Mouse (Mus musculus): ENCODE results near the gene Trpv4. TPM values are rescaled to one million over a fixed set of nuclear protein-coding genes. Genes with fewer than 3 reads are reported as not detected.

The Trpv4 gene
- total RNA-seq, 2 experiments from 2014 or later = 1.5 to 2.7 TPM

DNA sequence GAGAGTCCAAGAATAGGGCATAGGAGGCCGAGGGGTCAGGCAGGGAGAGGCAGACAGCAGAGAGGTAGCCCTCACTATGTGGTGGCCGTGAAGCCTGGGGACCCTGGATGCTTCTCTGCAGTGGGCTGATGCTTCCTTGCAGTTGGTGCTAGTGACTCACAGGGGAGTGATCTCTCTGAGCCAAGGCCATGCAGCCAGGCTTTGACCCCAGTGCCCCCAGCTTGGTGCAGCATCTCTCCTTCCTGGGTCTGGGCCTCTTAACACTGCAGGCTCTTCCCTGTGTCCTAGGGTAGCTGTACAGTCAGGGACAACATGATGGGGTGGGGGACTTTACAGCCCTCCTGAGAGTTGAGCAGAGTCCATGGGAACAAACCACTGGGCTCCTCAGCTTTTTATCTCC, 68.8 kb downstream of the Trpv4 start:
- peak in 1 of 2 experiments; percentile 62 for DNase-seq

- no peak for DNase-seq
Observed at GRCm38 (mm10) chr5:114589026-114589425, 69.2 kb downstream of the Trpv4 start.

DNA sequence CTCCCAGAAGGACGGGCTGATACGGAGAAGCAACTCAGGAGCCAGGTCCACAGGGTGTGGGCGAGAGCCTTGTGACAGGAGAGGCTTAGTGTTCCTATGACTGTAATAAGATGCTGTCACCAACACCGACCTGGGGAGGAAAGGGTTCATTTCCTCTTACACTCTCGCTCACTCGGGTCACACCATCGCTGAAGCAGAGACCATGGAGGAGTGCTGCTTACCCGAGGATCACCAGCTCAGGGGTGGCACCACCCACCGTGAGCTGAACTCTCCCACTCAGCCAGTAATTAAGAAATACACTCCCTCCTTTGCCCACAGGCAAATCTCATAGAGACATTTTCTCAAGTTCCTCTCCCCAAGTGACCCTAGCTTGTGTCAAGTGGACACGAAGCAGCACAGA, 69.8 kb downstream of the Trpv4 start:
- no peak for DNase-seq

GRCm38 (mm10) chr5:114587908-114588307, 70.3 kb downstream of the Trpv4 start:
- DNase-seq = peak; percentile 85 to 90

DNA sequence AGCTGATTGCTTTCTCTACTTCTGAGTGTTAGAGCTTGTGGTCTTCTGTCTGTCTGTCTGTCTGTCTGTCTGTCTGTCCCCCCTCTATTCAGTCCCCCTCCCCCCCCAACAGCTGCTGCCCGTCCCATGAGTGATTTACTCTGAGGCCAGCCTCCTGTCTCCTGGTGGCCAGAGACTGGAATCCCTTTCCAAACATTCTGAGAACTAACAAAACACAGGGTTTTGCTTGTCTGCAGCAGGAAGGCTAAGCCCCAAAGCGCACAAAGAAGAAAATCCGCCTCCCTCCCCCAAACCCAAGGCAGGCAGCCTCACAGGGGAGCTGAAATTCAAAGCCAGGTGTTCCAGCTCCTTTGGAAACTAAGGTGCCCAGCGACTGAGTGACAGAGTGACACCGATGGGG, 72.5 kb downstream of the Trpv4 start:
- no peak for DNase-seq

GRCm38 (mm10) chr5:114584293-114585104, 73.7 kb downstream of the Trpv4 start:
- DNase-seq = peak; percentile 35 to 57

- peak; percentile 62 to 66 for DNase-seq
Observed at GRCm38 (mm10) chr5:114583490-114584175, 74.6 kb downstream of the Trpv4 start.

DNA sequence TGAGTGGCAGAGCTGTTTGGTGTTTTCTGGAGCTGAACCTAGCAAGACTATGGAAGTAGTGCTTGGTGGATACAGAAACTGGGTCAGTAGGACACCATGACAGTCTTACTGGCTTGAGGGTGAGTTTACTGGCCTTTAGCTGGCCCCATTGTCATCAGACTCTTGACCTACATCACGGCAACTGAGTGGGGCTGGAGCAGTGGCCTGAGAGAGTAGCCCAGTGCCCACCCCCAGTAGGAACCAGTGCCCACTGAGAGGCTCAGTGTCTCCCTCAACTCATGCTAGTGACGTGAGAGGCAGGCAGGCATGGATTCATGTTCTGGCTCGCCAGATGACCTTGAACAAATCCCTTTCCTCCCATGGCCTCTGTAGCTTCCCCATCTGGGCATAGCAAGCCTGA, 75.2 kb downstream of the Trpv4 start:
- DNase-seq = no peak

DNA sequence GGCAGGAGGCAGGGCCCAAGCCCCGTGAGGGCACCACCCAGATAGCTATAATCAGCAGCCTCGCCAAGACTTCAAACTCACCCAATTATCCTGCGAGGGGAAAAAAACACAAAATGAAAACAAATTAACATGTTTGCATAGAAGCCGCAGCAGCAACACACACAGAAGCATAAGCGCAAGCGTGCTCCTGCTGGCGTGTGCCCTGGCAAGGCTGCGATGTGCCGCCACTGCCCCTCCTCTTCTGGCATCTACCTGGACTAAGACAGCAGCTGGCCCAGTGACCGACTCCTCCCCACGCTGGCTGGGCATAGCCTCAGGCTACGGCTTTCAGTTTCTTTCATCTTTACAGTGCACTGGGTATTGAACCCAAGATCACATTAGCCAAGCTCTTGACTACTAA, 76.7 kb downstream of the Trpv4 start:
- peak; percentile 55 to 74 for DNase-seq

- DNase-seq = no peak
Observed at GRCm38 (mm10) chr5:114579714-114580357, 78.4 kb downstream of the Trpv4 start.

- no peak for DNase-seq
Observed at GRCm38 (mm10) chr5:114578361-114578760, 79.9 kb downstream of the Trpv4 start.

DNA sequence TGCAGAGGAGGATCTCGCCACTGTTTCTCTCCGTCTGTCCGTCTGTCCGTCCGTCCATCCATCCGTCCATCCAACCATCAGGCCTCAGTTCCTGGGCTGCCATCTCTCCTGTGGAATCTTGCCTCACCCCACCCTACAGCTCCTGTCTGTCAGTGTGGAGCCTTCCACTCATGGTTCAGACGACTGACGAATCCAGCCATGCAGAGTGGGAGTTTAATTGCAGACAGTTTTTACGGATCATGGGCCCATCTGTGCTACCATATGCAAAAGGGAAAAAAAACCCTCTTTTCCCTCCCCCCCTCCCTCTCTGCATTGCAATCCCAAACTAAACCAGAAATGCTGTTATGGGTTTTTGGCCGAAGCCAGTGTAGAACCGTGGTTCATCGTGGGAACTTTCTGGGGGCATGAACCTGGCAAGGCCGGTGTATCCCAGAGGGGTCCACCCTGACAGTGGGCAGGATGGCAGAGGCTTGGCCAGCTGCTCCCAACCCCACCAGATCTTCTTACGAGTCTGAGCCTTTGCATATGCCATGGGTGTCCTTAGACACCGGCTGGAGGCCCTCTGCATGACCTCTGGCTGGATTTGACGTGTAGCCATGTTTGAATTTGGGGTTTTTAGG, 82.1 kb downstream of the Trpv4 start:
- no peak for DNase-seq

DNA sequence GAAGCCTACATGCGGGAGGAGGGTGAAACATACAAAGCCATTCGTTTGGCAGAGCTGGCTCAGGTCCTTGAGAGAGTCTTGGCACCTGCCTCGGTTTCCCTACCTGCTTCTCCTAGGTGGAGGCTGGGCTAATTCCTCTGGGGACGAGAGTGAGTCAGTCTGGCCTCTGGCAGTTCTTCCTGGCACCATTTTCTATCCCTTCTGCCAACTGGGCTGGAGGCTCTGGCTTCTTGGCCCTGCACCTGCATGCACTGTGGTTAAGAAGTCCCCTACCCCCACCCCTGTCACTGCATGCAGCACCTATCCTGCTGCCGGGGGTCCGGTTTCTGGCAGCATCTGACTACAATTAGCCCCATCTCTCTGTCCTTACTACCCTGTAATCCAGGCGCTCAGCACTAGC, 82.7 kb downstream of the Trpv4 start:
- DNase-seq = peak; percentile 75 to 79

DNA sequence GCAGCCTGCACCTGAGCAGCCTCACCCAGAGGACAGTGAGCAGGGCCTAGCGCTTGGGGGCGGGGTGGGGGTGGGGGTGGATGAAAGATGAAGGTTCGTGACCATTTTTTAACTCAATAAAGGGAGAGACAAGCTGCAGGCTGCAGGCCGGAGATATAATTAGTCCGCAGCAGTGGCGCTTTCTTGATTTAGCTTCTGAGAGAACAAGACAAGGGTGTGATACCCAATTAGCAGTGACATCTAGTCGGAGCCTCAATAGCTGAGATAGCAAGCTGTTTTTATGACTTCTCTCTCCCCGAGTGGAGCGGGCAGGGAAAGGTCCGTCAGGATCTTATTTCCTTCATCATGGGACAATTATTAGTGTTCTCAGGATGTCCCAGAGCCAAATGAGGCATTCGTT, 83.2 kb downstream of the Trpv4 start:
- DNase-seq = no peak

DNA sequence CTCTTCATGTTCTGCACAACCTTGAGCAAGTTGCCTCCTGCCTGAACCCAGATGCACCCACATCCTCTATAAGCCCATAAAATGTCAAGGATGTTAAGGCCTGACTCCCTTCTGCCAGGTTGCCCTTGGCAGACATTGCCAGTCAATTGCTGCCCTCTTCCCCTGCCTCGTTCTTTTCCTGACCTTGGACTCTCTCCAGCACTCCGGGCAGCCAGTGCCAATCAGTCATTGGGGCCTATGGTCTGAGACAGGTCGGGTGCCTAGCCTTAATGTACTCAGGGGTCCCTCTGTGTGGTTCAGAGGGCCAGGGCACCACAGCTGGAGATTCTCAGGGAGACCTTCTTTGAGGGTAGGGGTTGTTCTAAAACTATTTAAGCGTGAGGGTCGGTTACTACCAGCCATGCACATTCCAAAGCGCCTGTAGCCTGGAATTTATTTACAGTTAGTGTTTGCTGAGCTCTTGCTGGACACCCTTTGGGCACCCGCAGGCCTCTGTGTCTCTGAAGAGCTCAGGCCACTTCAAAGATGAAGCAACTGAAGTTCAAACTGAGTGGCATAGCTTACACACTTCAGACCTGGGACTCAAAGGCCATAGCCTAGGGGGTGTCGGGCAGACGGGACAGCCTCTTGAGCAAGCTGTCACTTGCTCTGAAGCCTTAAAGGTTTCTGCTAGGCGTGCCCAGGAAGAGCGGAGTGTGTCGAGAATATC, 84.1 kb downstream of the Trpv4 start:
- peak; percentile 86 to 91 for DNase-seq

DNA sequence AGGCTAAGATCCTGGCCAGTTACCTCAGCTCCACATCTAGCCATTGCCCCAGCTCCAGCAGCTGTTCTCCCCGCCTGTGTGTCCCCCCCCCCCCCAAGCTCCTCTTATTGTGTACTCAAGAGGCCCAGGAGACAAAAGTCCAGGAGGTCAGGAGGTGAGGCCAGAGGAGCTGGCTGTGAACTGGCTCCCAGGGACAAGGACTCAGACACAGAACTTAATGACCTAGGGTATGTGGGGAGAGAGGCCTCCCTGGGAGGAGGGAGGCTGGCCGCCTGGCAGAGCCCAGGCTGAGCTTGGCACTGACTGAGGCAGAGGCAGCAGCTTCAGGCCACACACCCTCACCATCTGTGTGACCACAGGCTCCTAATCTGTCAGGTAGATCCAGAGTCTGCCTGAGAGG, 85.2 kb downstream of the Trpv4 start:
- DNase-seq = peak; percentile 63 to 75

Other genes with a start within 250 kb of the Trpv4 start
- 10 to 100 TPM; 20.4 to 21.6 TPM for gene Mmab, start 214.4 kb downstream of the Trpv4 start, total RNA-seq (2021)
- 10 to 100 TPM; 35.9 to 40.7 TPM for gene Mvk, start 214.2 kb downstream of the Trpv4 start, total RNA-seq (2021)
- gene Fam222a, start 90.4 kb downstream of the Trpv4 start, total RNA-seq (2021) = 100 to 1,000 TPM in 1 of 2 experiments, 10 to 100 TPM in 1; 52.1 to 118 TPM
- 10 to 100 TPM; 50.8 to 60.5 TPM for gene Gltp, start 32.6 kb upstream of the Trpv4 start, total RNA-seq (2021)
- gene Tchp, start 49.3 kb upstream of the Trpv4 start, total RNA-seq (2021) = 1 to 10 TPM; 7.6 to 8.9 TPM
- 10 to 100 TPM; 68.6 to 91.4 TPM for gene Ankrd13a, start 116.3 kb upstream of the Trpv4 start, total RNA-seq (2021)
- gene Git2, start 117.1 kb upstream of the Trpv4 start, total RNA-seq (2021) = 10 to 100 TPM; 35.3 to 36.6 TPM
- gene 1500011B03Rik, start 165.0 kb upstream of the Trpv4 start, total RNA-seq (2021) = 10 to 100 TPM; 32.2 to 40.7 TPM
- not detected for gene 4930519G04Rik, start 195.2 kb upstream of the Trpv4 start, total RNA-seq (2021)
- not detected for gene Gm9936, start 200.3 kb upstream of the Trpv4 start, total RNA-seq (2021)
- gene Oasl2, start 238.5 kb upstream of the Trpv4 start, total RNA-seq (2021) = 10 to 100 TPM; 14.9 to 17.2 TPM